Mouse (Mus musculus) embryonic facial prominence, embryonic 13.5 days (tissue): ENCODE results near the gene Echdc3. TPM values are rescaled to one million over a fixed set of nuclear protein-coding genes. Genes with fewer than 3 reads are reported as not detected.

Experiments used
- ATAC-seq: fragments of 200-750 bp; cut with Nextera tagmentation; 2 replicates; pipeline ENCODE4 v1.8.0; 2017; ENCODE audit warnings: low read depth; ENCODE audit not compliant: insufficient number of reproducible peaks, insufficient read depth, low FRiP score, low TSS enrichment
- H3K27ac ChIP-seq: fragments of 300-500 bp; sonication (generic); 2 replicates; pipeline ENCODE4 v1.5.1; 2015; ENCODE audit warnings: moderate library complexity, mild to moderate bottlenecking, inconsistent platforms
- H3K27me3 ChIP-seq: fragments of 300-500 bp; sonication (generic); 2 replicates; pipeline ENCODE4 v1.6.1; 2015; ENCODE audit warnings: mild to moderate bottlenecking, inconsistent platforms
- H3K36me3 ChIP-seq: fragments of 300-500 bp; sonication (generic); 2 replicates; pipeline ENCODE4 v1.6.1; 2015; ENCODE audit warnings: mild to moderate bottlenecking, inconsistent platforms
- H3K4me1 ChIP-seq: fragments of 300-500 bp; sonication (generic); 2 replicates; pipeline ENCODE4 v1.6.1; 2015; ENCODE audit warnings: inconsistent platforms
- H3K4me2 ChIP-seq: fragments of 300-500 bp; sonication (generic); 2 replicates; pipeline ENCODE4 v1.6.1; 2015; ENCODE audit warnings: moderate library complexity, mild to moderate bottlenecking, inconsistent platforms
- H3K4me3 ChIP-seq: fragments of 300-500 bp; sonication (generic); 2 replicates; pipeline ENCODE4 v1.5.1; 2015; ENCODE audit warnings: mild to moderate bottlenecking, inconsistent platforms
- H3K9ac ChIP-seq: fragments of 300-500 bp; sonication (generic); 2 replicates; pipeline ENCODE4 v1.6.1; 2015; ENCODE audit warnings: mild to moderate bottlenecking, inconsistent platforms
- H3K9me3 ChIP-seq: fragments of 300-500 bp; sonication (generic); 2 replicates; pipeline ENCODE4 v1.6.1; 2016; ENCODE audit warnings: inconsistent platforms
- WGBS: fragments of 180-500 bp; shearing (Covaris S2); methylation state at CpG from one replicate; pipeline ENCODE4 v1.1.7; 2015; ENCODE audit warnings: mixed read lengths; 5-methylcytosine and 5-hydroxymethylcytosine counted together
- polyA plus RNA-seq: library from polyadenylated mRNA; unstranded; fragments of >200 nt; fragmentation: Nextera tagmentation; extraction: Ambion mirVana; gene quantifications from 2 replicates; pipeline ENCODE4 v1.2.1, GENCODE M21; 2015

The Echdc3 gene
- polyA plus RNA-seq, 1 experiment from 2014 or later, result 3.0 TPM

GRCm38 (mm10) chr2:6241446-6241845, 28.6 kb upstream of the Echdc3 start:
- Histone ChIP-seq H3K4me3 (no peak overlapping the region), H3K4me1 (peaks cover 11% of the 10 kb centered on the region; the same call in 1 of the 2 replicates), H3K36me3 (no peaks in the 10 kb centered on the region), H3K4me2 (no peak overlapping the region), H3K9ac (no peak overlapping the region), H3K27ac (no peak overlapping the region), H3K9me3 (no peaks in the 10 kb centered on the region), H3K27me3 (no peaks in the 10 kb centered on the region)
- WGBS, result 92% methylated on average over 5 of the region's 5 CpGs
- ATAC-seq, result no peak

DNA sequence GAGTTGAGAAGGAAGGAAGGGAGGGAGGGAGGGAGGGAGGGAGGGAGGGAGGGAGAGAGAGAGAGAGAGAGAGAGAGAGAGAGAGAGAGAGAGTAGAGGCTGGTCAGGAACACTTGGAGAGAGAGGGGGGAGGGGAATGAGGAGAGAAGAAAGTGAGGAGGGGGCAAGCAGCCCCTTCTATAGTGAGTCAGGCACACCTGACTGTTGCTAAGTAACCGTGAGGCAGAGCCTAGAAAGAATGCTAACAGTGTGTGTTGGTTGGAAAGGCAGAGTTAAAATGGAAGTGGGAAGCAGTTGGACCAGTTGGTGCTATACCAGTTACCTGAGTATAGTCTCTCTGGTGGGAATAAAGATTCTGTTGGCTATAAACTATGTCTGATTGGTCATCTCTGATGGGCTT, 27.2 kb upstream of the Echdc3 start:
- Histone ChIP-seq H3K4me2 (no peak overlapping the region), H3K27ac (no peak overlapping the region), H3K9me3 (no peaks in the 10 kb centered on the region), H3K36me3 (no peaks in the 10 kb centered on the region), H3K4me1 (peaks cover 11% of the 10 kb centered on the region; the same call in 1 of the 2 replicates), H3K27me3 (no peaks in the 10 kb centered on the region), H3K4me3 (no peak overlapping the region), H3K9ac (no peak overlapping the region)
- ATAC-seq, result no peak
- WGBS, result 53% methylated on average over 1 of the region's 1 CpGs

DNA sequence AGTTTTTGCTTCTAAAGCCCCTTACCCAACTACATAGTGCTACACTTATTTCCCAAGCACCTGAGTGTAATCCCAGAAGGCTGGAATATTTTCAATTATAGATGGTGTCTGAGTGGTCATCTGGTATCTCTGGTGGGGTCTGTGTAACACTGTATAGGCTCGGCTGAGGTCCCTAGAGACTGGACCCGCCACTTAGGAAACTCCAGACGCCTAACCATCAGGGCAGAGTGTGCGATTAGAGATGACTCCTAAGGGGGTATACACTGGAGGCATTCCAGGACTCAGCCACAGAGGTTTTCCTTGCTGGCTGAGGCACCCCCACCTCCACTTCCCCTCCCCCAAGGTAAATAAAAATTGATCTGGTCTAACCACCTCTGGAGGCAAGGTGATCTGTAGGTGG, 26.5 kb upstream of the Echdc3 start:
- Histone ChIP-seq H3K9me3 (no peaks in the 10 kb centered on the region), H3K27me3 (no peaks in the 10 kb centered on the region), H3K36me3 (no peaks in the 10 kb centered on the region), H3K4me1 (peaks cover 11% of the 10 kb centered on the region; the same call in 1 of the 2 replicates), H3K9ac (no peak overlapping the region), H3K4me2 (no peak overlapping the region), H3K27ac (no peak overlapping the region), H3K4me3 (no peak overlapping the region)
- ATAC-seq, result no peak
- 51% methylated on average over 4 of the region's 4 CpGs for WGBS

- no peak overlapping the region for H3K4me3 ChIP-seq
- WGBS, result 46% methylated on average over 2 of the region's 2 CpGs
- no peak overlapping the region for H3K27ac ChIP-seq
- no peaks in the 10 kb centered on the region for H3K36me3 ChIP-seq
- H3K9ac ChIP-seq, result no peak overlapping the region
- H3K27me3 ChIP-seq, result no peaks in the 10 kb centered on the region
- H3K4me2 ChIP-seq, result no peak overlapping the region
- ATAC-seq, result no peak
- H3K4me1 ChIP-seq, result peaks cover 11% of the 10 kb centered on the region; the same call in 1 of the 2 replicates
- no peaks in the 10 kb centered on the region for H3K9me3 ChIP-seq
Observed at GRCm38 (mm10) chr2:6238679-6239078, 25.8 kb upstream of the Echdc3 start.

DNA sequence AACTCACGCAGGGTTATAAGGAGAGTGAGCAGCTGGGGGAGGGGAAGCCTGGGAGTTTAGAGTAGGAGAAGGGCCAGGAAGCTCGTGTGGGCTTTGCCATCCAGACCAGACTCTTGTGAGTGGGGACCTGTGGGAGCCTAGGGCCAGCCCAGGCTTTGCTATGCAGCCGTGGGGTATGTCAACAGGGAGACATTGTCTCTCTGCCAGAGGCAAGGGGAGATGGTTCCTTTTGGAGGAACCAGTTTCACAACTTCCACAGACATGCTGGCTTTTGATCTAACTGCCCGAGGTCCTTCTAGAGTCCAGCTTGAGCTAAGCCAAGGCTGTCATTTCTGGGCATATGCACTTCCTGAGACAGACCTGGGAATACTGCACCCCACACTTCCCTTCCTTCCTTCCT, 25.4 kb upstream of the Echdc3 start:
- ATAC-seq, result no peak
- no peak overlapping the region for H3K4me2 ChIP-seq
- no peak overlapping the region for H3K27ac ChIP-seq
- WGBS, result 35% methylated on average over 4 of the region's 4 CpGs
- no peaks in the 10 kb centered on the region for H3K36me3 ChIP-seq
- H3K4me3 ChIP-seq, result no peak overlapping the region
- no peak overlapping the region for H3K9ac ChIP-seq
- no peaks in the 10 kb centered on the region for H3K27me3 ChIP-seq
- H3K4me1 ChIP-seq, result peaks cover 11% of the 10 kb centered on the region; the same call in 1 of the 2 replicates
- no peaks in the 10 kb centered on the region for H3K9me3 ChIP-seq

DNA sequence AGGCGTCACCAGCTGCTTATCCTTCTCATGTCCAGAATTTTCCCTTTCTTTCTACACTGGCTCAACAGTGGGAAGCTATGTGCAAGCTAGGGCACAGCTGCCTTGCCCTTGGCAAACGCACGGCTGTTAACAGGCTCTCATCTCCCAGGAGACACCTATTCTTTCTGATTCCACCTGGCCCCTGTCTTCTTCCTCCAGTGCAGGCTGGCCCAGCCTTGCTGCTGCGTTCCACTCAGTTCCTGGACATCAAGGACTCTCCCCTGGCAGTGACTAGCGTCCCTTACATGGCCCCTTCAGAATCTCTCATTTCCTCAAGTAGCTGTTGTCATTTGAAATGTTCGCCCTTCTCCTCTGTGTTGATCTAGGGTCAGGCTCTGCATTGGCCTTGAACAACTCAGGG, 20.5 kb upstream of the Echdc3 start:
- Histone ChIP-seq H3K9me3 (no peaks in the 10 kb centered on the region), H3K27me3 (no peaks in the 10 kb centered on the region), H3K9ac (no peak overlapping the region), H3K36me3 (no peaks in the 10 kb centered on the region), H3K4me1 (0 out of 2 replicates have a peak, but pooled peaks cover 6% of the 10 kb centered on the region), H3K4me2 (no peak overlapping the region), H3K27ac (no peak overlapping the region), H3K4me3 (no peak overlapping the region)
- ATAC-seq, result no peak
- WGBS, result 74% methylated on average over 6 of the region's 6 CpGs

- Histone ChIP-seq H3K9ac (no peak overlapping the region), H3K4me1 (no peaks in the 10 kb centered on the region), H3K27ac (no peak overlapping the region), H3K9me3 (no peaks in the 10 kb centered on the region), H3K36me3 (no peaks in the 10 kb centered on the region), H3K4me2 (no peak overlapping the region), H3K27me3 (no peaks in the 10 kb centered on the region), H3K4me3 (no peak overlapping the region)
- 75% methylated on average over 7 of the region's 7 CpGs for WGBS
- no peak for ATAC-seq
Observed at GRCm38 (mm10) chr2:6232755-6233154, 19.9 kb upstream of the Echdc3 start.

DNA sequence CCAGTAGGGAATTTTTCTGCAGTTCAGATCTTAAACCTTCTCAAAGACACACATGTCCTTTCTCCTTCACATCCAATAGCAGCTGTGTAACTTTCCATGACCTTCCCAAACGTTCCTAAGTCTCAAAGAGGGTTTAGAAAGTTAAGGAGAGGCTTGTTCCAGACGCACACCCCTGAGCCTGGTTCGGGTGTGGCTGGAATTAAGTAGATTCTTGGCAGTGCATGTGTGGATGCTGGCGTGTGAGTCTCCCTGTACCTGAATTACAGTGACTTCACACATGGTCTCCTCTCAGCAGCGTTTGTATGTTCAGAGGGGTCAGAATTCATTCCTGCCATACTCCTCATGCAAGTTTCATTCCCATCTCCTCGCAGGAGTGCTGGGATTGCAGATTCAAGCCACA, 18.0 kb upstream of the Echdc3 start:
- Histone ChIP-seq H3K4me3 (no peak overlapping the region), H3K27me3 (no peaks in the 10 kb centered on the region), H3K36me3 (no peaks in the 10 kb centered on the region), H3K4me1 (no peaks in the 10 kb centered on the region), H3K27ac (no peak overlapping the region), H3K9ac (no peak overlapping the region), H3K4me2 (no peak overlapping the region), H3K9me3 (no peaks in the 10 kb centered on the region)
- ATAC-seq, result no peak
- 68% methylated on average over 6 of the region's 6 CpGs for WGBS

DNA sequence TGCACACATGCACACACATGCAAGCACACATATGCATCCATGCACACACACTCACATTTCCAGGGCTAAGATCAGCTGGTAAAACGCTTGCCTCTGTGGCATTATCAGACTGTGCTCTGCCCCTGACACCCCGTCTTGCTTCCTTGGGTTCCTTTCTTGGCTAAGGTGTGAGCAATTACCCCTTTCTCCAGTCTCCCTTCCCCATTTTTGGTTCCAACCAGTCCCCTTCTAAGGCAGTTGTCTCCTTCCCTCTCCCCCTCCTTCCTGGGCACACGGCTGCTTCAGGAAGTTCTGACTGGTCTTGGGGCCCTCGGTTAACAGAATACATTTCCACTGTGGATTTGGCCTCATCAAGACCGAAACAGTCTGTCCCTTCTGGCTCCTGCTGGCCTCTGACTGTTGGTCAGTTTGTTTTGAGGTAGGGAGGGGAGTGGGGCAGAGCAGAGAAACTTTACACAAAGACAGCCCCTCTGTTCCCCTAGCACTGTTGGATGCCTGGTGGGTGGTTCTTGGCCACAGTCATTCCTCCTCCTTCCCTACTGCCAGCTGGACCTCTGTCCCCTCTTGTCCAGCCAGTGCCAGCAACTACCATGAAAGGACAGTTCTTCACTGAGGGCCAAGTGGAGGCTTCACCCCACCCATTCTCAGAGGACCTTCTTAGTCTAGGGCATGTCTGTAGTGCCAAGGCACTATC, 16.9 kb upstream of the Echdc3 start:
- ATAC-seq, result no peak
- WGBS, result 71% methylated on average over 5 of the region's 5 CpGs

DNA sequence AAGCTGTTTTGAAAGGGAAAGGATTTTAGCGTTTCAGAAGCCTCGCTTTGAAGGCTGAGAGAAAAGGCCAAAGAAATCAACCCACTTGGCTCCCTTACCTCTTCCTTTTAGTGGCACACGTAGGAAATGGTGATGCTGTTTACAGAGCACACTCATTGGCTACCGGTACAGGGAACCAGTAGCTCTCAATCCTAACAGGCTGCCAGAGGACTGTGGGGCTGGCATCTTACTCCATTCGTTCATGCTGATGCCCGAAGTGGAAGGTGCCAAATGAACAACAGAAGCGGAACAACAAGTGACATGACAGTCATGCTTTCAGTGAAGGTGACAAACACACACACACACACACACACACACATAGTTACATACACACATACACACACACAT, 14.2 kb upstream of the Echdc3 start:
- Histone ChIP-seq H3K4me1 (0 out of 2 replicates have a peak, but pooled peaks cover 2% of the 10 kb centered on the region), H3K36me3 (no peaks in the 10 kb centered on the region), H3K9me3 (no peaks in the 10 kb centered on the region), H3K27me3 (no peaks in the 10 kb centered on the region), H3K4me2 (no peak overlapping the region), H3K27ac (no peak overlapping the region), H3K4me3 (no peak overlapping the region), H3K9ac (no peak overlapping the region)
- no peak for ATAC-seq
- 78% methylated on average over 7 of the region's 7 CpGs for WGBS

More for the DNA sequence above, 16.9 kb upstream of the Echdc3 start:
- Histone ChIP-seq H3K9me3 (no peaks in the 10 kb centered on the region), H3K4me2 (no peak overlapping the region), H3K27ac (no peak overlapping the region), H3K4me1 (no peaks in the 10 kb centered on the region), H3K27me3 (no peaks in the 10 kb centered on the region), H3K4me3 (no peak overlapping the region), H3K36me3 (no peaks in the 10 kb centered on the region), H3K9ac (no peak overlapping the region)

DNA sequence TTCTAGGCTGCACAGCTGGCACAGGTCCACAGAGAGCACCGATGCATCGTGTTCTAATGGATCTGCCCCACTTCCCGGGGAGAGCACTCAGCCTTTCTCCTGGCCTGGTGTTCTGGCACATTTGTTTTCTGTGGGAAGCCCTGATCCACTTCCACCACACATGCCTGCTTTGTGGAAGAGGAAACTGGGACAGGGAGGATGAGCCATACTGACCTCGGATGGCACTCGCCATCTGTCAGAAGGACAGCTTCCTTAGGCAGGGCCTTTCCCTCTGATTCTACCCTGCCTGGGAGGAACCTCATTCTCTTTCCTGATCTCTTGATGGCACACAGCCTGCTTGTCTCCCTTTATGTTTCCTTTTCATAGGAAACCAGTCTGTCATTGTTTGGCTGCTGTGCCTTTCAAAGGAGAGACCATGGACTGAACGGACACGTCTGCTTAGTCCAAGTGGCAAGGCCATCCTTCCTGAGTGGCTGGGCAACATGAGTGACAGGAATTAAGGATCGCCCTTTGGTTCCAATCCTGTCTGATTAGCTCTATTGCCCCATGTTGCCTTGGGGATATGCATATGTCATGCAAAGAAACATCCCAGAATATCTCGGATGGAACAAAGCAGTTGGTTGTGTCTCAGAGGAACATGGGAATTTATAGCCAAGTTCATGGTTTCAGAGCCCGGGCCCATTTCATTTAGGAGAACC, 13.7 kb upstream of the Echdc3 start:
- H3K4me1 ChIP-seq, result 0 out of 2 replicates have a peak, but pooled peaks cover 2% of the 10 kb centered on the region
- H3K36me3 ChIP-seq, result no peaks in the 10 kb centered on the region
- H3K27ac ChIP-seq, result no peak overlapping the region
- H3K4me2 ChIP-seq, result no peak overlapping the region
- no peaks in the 10 kb centered on the region for H3K27me3 ChIP-seq
- ATAC-seq, result no peak
- H3K9ac ChIP-seq, result no peak overlapping the region
- H3K4me3 ChIP-seq, result no peak overlapping the region
- 80% methylated on average over 10 of the region's 10 CpGs for WGBS
- H3K9me3 ChIP-seq, result no peaks in the 10 kb centered on the region
